Mouse (Mus musculus): ENCODE results near the gene Man2a1.

DNA sequence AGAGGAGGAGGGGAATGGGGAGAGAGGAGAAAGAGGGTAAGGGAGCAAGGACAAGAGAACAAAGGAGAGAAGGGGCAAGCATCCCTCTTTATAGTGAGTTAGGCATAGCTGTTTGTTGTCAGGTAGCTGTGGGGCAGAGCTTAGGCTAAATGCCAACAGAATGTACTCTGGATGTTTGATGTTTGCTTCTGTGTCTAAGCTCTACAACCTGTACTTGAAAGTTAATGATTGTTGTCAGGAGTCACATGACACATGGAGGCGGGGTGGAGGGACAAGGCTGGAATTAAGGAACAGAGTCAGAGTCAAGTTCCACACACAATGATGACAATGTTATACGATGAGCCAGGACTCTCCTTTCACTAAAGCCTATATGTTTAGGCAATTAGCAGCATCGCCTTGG lies 181.8 kb downstream of the Man2a1 start:
- no peak for TF ChIP-seq CEBPB (IDR thresholded peaks at IDR 0.05; ENCODE audit: low read depth)
- no peak for TF ChIP-seq MAX (IDR thresholded peaks at IDR 0.05)
- no peak for TF ChIP-seq CTCF (IDR thresholded peaks at IDR 0.05; ENCODE audit: control insufficient read depth, insufficient read depth, insufficient read length)
- TF ChIP-seq USF1 (IDR thresholded peaks at IDR 0.05; ENCODE audit: low read depth) = no peak
- no peak for TF ChIP-seq MYOG (IDR thresholded peaks at IDR 0.05; ENCODE audit: control insufficient read depth, extremely low read depth, insufficient read length)
- no peak for TF ChIP-seq MYOD1 (IDR thresholded peaks at IDR 0.05; ENCODE audit: control insufficient read depth, insufficient read length, low read depth)

Data from C2C12 (cell line).